Mouse (Mus musculus): ENCODE measurements around the gene Fras1.

Gene Fras1

DNA sequence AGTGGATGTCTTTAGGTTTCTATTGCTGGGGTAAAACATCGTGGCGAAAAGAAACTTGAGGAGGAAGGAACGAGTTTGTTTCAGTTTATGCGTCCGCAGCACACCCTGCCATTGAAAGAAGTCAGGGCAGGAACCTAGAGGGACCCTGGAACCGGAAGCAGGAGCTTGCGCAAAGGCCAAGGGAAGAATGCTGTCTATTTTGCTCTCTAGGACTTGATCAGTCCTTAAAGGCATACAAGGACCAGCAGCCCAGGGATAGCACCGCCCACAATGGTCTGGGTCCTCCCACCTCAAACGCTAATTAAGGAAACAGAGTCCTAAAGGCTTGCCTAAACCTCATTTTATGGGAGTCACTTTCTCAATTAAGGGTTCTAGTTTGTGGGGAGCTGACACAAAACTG lies 418.7 kb downstream of the Fras1 start:
- no peak for DNase-seq (ENCODE audit: low spot score in 2 of 2)

DNA sequence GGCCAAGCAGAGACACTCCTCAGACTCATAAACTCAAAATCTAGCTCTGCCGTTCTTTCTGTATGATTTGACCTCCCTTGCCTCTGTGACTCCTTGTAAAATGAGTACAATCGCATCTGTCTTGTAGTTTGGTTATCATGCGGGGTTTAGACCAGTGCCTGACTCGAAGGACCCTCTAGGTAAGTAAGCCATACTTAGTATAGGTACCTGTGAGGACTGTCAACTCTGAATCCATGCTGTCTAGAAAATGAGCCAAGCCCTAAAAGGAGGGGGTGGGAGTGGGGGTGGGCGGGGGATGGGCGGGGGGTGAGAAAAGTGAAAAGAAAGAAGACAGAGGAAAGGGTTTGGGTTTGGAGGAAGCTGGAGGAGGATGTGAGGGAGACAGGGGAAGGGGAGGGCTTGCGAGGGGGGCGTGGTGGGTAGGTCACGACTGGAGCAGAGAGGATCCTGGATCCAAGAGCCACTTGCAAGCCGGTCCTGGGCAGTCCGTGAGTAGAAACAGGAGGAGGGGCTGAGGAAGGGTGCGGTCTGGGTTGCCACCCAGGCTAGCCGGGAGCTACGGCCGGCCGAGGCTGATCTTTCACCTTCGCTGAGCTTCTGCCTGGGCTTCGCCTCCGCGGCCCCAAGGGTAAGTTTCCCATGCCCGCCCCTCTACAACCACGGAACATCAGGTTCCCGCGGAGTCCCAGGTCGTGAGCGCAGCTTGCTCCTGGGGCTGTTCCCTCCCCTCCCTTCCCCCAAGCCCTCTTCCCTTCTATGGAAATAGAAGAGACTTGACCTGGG lies 419.4 kb downstream of the Fras1 start, which contains the start of gene Anxa3:
TSS of gene Anxa3 (plus strand) at position 404 of the 783 bp plus-strand sequence.
- DNase-seq (ENCODE audit: low spot score in 2 of 2) = no peak

DNA sequence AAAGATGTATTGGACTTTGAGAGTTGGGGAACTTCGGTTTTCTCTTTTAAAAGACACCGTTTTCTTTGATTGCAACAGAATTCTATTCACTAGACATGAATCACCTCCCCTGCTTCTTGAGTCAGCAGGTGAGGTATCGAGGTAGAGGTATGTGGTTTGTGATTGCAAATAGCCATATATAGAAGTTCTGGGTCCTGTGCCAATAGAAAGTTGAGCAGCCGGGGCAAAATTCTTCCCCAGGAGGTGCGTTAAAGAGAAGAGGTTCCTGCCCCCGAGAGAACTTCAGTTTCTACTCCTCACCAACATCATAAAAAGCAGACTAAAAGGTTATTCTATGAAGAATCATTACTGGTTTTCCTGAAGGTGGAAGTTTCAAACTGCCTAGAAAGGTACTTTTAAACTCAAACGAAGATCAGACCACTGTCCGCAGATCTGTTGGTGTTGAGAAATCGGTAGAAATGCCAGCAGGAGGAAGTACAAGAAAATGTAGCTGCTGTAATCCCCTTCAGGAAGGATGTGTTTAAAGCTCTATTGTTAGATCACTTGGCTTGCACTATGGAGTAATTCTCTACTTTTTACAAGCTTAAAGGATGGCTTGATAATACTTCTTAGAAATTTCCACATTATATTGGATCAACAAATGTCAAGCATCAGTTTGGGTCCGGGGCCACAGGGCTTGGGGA lies 420.3 kb downstream of the Fras1 start:
- no peak for DNase-seq (ENCODE audit: low spot score in 2 of 2)

DNA sequence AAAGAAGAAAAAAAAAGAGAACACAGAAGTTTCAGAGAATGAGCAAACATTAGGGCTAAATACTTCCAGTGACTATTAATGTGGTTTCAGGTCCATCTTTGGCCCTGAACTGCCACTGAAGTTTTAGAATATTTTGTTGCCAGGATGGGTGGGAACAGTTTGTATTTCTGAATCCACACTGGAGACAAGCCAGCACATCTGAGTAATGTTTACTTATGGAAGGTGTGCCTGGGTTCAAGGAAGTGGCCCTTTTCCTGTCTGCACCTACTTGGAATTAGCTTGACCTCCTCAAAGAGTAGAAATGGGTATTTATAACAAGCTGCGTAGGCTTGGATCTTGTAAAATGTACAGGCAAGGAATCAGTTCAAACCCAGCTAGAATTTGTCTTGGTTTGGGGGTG lies 422.0 kb downstream of the Fras1 start:
- no peak for DNase-seq (ENCODE audit: low spot score in 2 of 2)

DNA sequence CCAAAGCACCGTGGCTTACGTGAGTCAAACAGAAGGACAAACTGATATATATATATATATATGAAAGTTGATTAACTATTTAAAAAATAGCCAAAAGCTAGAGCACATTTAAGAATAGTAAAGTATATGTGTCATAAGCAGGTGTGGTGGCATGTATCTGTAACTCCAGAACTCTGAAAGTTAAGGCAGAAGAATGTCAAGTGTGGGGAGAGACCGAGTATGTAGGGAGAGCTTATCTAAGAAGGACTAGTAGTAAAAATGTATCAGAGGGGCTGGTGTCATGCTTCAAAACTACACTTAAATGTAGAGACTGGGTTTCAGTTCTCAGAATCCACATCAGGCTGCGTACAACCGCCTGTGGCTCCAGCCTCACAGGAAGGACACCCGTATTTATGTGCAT lies 423.7 kb downstream of the Fras1 start:
- DNase-seq (ENCODE audit: low spot score in 2 of 2) = no peak

DNA sequence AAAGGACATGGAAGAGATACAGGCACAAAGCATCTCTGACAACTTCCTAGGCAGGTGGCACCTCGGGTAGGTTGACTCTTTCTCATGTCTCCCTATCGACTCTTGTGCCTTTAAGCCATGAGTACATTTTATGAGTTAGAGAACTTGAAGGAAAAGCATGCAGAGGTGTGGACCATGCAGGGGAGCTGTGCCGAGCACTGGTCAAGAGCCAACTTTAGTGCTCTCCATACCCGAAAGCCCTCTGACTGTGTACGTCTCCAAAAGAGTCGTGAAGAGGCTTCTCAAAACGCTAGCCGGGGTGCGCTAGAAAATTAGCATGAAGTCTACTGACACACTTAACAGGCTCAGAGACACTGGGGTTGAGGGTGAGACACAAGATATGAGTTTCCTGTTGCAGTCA lies 425.4 kb downstream of the Fras1 start:
- no peak for DNase-seq (ENCODE audit: low spot score in 2 of 2)

DNA sequence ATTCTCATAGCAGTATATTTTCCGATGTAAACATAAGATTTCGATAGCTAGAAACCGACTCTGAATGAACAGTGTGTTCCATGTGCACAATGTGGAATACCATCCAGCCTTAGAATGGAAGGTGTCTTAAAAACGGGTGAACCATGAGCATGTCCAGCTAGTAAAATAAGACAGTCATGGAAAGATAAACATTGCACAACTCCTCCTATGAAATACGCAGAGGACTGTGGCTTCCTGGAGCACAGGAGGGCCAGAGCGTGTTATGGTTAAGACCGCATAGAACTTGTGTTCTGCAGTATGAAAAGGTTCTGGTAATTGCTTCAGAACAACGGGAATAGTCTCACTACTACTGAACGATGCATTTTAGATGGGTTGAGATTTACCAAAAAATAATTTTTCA lies 426.2 kb downstream of the Fras1 start:
- DNase-seq (ENCODE audit: low spot score in 2 of 2) = no peak

DNA sequence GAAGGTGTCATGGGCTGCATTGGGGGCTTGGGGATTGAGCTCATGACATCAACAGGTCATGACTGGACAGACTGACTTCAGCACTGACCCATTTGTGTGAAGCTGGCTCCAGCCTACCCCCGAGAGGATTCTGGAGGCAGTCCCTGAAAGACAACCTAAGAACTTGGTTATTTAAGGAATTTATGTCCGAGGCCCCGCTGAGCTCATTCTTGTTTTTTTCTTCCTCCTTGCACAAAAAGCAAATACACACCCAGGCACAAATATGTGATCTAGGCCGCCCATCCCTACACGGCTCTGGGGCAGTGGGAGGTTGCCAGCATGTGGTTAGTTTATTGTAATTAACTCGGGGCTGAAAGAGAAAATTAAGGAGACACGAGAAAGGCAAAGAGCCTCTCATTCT lies 428.4 kb downstream of the Fras1 start:
- DNase-seq (ENCODE audit: low spot score in 2 of 2) = no peak

DNA sequence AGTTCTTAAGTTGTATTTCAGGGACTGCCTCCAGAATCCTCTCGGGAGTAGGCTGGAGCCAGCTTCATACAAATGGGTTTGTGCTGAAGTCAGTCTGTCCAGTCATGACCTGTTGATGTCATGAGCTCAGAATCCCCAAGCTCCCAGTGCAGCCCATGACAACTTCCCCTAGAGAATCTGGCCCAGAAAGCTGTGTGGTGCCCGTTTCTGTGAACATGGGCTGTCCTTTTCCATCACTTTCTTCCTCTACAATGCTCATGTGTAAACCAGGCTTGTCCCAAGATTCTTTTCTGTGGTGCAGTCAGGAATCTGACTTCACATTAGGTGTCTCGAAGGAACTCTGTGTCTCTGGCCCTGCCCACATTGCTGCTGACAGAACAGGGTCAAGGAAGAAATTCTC lies 429.3 kb downstream of the Fras1 start:
- DNase-seq (ENCODE audit: low spot score in 2 of 2) = no peak

DNA sequence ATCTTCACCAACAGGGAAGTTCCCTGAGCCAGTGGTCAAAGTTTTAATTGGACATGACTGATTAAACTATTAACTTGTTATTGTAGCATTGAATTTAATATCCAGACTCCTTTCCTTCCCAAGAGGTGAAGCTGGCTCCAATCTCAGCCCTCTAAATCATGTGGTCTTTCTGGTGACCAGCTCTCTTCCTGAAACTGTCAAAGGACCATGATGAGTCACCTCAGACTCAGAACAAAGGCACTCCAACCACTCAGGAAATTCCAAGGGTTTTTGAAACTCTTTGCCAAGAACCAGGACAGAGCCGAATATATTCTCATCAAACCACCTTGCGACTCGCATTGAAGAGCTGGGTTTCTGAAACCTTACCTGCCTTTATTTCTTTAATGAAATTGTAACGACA lies 430.5 kb downstream of the Fras1 start:
- DNase-seq (ENCODE audit: low spot score in 2 of 2) = no peak

DNA sequence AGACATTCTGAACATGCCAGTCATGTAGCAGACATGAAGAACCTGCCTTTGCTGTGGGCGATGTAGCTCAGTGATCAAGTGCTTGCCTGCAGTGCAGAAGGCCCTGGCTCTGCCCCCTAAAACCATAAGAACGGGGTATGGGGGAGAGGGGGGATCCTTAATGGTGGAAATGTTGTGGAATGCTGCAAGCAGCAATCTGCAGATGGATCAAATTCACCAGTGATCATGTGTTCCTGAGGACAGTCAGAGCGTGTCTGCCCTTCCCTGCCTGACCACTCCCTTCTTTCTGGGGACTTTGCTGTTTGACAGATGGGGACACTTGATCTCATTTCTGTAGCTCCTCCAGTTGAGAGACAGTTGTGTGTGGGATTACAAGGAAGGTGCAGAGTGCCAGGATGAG lies 431.1 kb downstream of the Fras1 start:
- no peak for DNase-seq (ENCODE audit: low spot score in 2 of 2)

DNA sequence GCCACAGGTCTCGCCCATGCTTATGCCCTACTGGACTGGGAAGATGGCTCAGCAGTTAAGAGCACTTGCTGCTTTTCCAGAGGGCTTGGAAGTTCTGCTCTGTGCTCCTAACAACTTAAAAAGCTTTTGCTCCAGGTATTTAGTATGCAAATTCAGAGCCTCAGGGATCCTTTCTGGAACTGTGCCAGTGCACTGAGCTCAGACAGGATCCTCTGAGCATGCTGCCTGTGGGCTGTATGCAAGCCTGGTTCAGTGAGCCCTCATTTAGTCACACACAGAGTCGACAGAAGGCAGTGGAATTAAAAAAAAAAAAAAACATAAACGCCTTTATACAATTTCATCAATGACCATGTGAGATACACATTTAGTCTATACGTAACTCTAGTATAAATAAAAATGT lies 436.9 kb downstream of the Fras1 start:
- DNase-seq (ENCODE audit: low spot score in 2 of 2) = no peak

DNA sequence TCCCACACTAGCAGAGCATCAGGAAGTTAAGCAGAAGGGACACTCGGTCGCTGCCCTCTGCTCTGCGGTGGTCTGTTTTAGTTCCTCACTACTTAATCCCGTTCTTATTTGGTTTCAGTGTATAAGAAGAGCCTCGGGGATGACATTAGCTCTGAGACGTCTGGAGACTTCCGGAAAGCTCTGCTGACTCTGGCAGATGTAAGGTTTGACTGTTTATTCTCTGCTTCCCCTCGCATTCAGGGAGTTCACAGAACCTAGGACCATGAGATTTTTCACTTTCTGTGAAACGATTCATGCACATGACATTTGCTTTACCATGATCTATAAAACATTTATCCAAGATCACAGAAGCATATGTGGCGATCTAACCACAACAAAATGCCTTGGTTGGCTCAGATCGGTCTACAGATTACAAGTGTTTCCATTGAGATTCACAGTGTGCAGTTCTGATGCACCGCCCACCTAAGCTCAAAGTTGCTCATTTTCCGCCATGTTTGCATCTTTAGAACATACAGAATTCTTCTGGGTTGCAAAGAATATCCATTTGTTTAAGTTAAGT lies 451.1 kb downstream of the Fras1 start:
- no peak for DNase-seq (ENCODE audit: low spot score in 2 of 2)

DNA sequence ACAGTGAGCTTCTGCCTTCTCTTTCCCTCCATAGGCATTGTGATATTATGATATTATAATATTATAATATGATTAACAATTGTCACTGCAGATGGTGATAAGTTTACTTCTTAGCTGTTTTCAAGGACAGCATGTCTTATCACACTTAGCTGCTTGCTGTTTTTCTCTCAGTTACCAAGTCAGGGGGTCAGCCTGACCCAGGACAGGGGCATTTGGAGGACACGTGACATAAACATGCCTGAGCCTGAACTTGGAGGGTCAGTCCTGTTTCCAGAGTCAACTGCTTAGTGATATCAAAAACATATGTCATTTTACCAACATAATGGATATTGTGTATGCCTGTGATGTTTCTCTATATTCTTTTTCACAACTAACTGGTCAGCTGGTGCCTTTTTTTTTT lies 453.4 kb downstream of the Fras1 start:
- DNase-seq (ENCODE audit: low spot score in 2 of 2) = no peak
